Mouse (Mus musculus): ENCODE measurements around the gene Lgr4. TPM values are rescaled to one million over a fixed set of nuclear protein-coding genes. Genes with fewer than 3 reads are reported as not detected.

Lgr4 gene
- polyA plus RNA-seq, 1 experiment = 6.7 TPM

DNA sequence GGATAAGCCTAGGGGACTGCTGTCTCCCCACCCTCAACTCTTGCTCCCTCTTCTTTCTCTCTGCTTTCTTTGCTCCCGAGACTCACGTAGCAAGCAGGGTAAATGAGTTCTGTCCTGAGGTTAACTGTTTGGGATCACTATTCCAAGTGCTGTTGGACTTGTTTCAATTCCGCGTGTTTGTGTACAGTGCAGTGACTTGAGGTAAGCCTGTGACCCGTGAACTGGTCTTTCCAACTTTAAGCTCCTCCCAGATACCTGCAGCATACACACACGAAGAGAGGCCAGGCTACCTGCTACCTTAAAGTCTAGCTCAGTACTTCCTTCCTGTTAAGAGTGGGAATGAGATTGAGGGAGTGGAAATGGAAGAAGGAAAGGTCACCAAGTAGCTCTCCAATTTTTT, 66.0 kb downstream of the Lgr4 start:
- TF ChIP-seq MYOG (IDR thresholded peaks at IDR 0.05; ENCODE audit: control insufficient read depth, extremely low read depth, insufficient read length) = no peak
- no peak for TF ChIP-seq FOSL1 (IDR thresholded peaks at IDR 0.05; ENCODE audit: insufficient read depth, low read length, poor library complexity, severe bottlenecking)
- no peak for TF ChIP-seq MYOD1 (IDR thresholded peaks at IDR 0.05; ENCODE audit: control insufficient read depth, insufficient read length, low read depth)
- TF ChIP-seq CEBPB (IDR thresholded peaks at IDR 0.05; ENCODE audit: low read depth) = no peak
- no peak for TF ChIP-seq USF1 (IDR thresholded peaks at IDR 0.05; ENCODE audit: low read depth)
- TF ChIP-seq MAX (IDR thresholded peaks at IDR 0.05) = no peak
- TF ChIP-seq CTCF (IDR thresholded peaks at IDR 0.05; ENCODE audit: control insufficient read depth, insufficient read depth, insufficient read length) = no peak
- Histone ChIP-seq H3K79me2 (ENCODE audit: control insufficient read depth, insufficient read depth) (peaks cover 6% of the 10 kb centered on the region), H3K36me3 (ENCODE audit: control insufficient read depth, insufficient read depth) (no peaks in the 10 kb centered on the region), H3ac (ENCODE audit: control insufficient read depth, insufficient read length, low read depth) (no peak overlapping the region), H3K27me3 (ENCODE audit: control insufficient read depth, insufficient read depth, insufficient read length) (no peaks in the 10 kb centered on the region), H3K4me3 (ENCODE audit: insufficient read depth, poor library complexity, severe bottlenecking) (no peak overlapping the region), H3K79me3 (ENCODE audit: low read depth) (peaks cover 1% of the 10 kb centered on the region)

DNA sequence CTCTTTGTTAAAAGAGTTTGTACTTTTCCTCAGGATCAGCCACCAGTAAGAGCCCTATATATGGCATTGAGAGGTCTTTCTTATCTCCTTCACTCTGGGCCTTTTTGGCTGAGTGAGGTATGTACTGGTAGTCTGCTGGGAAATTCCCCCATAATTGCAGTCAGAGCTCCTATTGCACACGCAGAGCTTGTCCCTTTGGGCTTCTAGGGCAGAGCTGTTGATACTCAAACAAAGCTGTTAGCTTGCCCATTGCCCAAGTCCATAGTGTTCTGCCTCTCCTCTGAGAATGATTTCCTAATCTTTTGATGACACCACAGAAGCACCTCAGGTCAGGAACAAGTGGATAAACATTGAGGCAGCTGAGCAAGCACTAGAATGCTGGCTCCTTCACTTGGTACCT, 67.5 kb downstream of the Lgr4 start:
- H3K4me3 ChIP-seq (ENCODE audit: insufficient read depth, poor library complexity, severe bottlenecking) = no peak overlapping the region
- no peaks in the 10 kb centered on the region for H3K36me3 ChIP-seq (ENCODE audit: control insufficient read depth, insufficient read depth)
- peaks cover 1% of the 10 kb centered on the region for H3K79me3 ChIP-seq (ENCODE audit: low read depth)
- TF ChIP-seq CTCF (IDR thresholded peaks at IDR 0.05; ENCODE audit: control insufficient read depth, insufficient read depth, insufficient read length) (no peak), CEBPB (IDR thresholded peaks at IDR 0.05; ENCODE audit: low read depth) (no peak), MYOD1 (IDR thresholded peaks at IDR 0.05; ENCODE audit: control insufficient read depth, insufficient read length, low read depth) (no peak), FOSL1 (IDR thresholded peaks at IDR 0.05; ENCODE audit: insufficient read depth, low read length, poor library complexity, severe bottlenecking) (no peak), MYOG (IDR thresholded peaks at IDR 0.05; ENCODE audit: control insufficient read depth, extremely low read depth, insufficient read length) (no peak), MAX (IDR thresholded peaks at IDR 0.05) (no peak), USF1 (IDR thresholded peaks at IDR 0.05; ENCODE audit: low read depth) (no peak)
- H3ac ChIP-seq (ENCODE audit: control insufficient read depth, insufficient read length, low read depth) = no peak overlapping the region
- no peaks in the 10 kb centered on the region for H3K27me3 ChIP-seq (ENCODE audit: control insufficient read depth, insufficient read depth, insufficient read length)
- peaks cover 6% of the 10 kb centered on the region for H3K79me2 ChIP-seq (ENCODE audit: control insufficient read depth, insufficient read depth)

DNA sequence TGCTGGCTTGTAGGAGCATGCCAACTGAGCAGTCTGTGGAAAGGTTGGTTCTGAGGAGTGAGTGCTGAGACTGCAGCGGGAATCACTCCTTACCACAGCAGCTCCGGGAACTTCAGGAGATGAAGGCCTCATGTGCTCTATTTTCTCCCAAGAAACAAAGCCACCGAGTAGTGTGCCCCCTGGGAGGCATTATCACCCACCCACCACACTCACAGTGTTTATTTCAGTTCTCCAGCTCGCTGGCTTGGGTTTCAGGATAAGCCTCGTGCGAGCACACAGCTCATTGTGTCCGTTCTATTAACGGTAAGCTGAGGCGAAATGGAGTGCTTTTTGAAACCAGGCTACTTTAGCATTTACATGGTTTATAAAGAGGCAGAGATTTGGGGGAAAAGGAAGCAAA, 68.1 kb downstream of the Lgr4 start:
- Histone ChIP-seq H3K36me3 (ENCODE audit: control insufficient read depth, insufficient read depth) (no peaks in the 10 kb centered on the region), H3K79me2 (ENCODE audit: control insufficient read depth, insufficient read depth) (peaks cover 1% of the 10 kb centered on the region), H3K27me3 (ENCODE audit: control insufficient read depth, insufficient read depth, insufficient read length) (no peaks in the 10 kb centered on the region), H3ac (ENCODE audit: control insufficient read depth, insufficient read length, low read depth) (no peak overlapping the region), H3K4me3 (ENCODE audit: insufficient read depth, poor library complexity, severe bottlenecking) (no peak overlapping the region), H3K79me3 (ENCODE audit: low read depth) (no peaks in the 10 kb centered on the region)
- no peak for TF ChIP-seq MYOD1 (IDR thresholded peaks at IDR 0.05; ENCODE audit: control insufficient read depth, insufficient read length, low read depth)
- TF ChIP-seq CTCF (IDR thresholded peaks at IDR 0.05; ENCODE audit: control insufficient read depth, insufficient read depth, insufficient read length) = no peak
- no peak for TF ChIP-seq FOSL1 (IDR thresholded peaks at IDR 0.05; ENCODE audit: insufficient read depth, low read length, poor library complexity, severe bottlenecking)
- TF ChIP-seq CEBPB (IDR thresholded peaks at IDR 0.05; ENCODE audit: low read depth) = no peak
- no peak for TF ChIP-seq MYOG (IDR thresholded peaks at IDR 0.05; ENCODE audit: control insufficient read depth, extremely low read depth, insufficient read length)
- TF ChIP-seq USF1 (IDR thresholded peaks at IDR 0.05; ENCODE audit: low read depth) = no peak
- TF ChIP-seq MAX (IDR thresholded peaks at IDR 0.05) = no peak

DNA sequence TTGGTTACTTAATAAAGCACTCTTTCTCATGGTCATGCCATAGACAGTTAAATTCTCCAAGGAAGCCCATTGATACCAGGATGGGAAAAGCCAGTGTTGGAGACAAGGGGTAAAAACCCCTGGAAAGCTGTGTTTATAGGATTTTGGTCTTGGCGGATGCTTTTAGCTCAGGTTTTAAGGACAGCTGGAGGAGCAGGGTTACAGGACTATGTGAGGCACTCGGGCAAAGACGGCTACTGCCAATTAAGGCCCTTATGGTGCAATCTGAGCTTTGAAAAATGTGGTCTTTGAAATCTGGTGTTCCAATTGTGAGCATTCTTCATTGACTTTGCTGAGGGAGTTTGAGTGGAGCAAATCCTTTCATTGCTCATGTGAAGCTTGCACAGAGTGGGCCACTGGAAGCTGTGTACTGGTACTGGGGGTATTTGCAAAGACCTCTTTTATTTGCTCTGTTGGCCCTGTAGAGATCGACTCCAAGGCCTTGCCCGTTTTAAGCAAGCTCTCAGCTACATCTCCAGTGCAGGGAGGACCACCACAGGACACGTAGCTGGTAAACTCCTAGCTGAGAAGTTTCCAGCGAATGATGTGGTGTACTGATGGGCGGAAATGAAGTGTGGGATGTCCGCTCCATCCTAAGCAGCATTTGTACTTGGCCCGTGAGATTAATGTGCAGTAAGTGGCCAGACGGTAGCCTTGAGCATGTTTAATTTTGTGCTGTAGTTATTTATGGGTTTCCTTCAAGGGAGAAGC, 68.8 kb downstream of the Lgr4 start:
- no peaks in the 10 kb centered on the region for H3K36me3 ChIP-seq (ENCODE audit: control insufficient read depth, insufficient read depth)
- no peak overlapping the region for H3ac ChIP-seq (ENCODE audit: control insufficient read depth, insufficient read length, low read depth)
- no peaks in the 10 kb centered on the region for H3K27me3 ChIP-seq (ENCODE audit: control insufficient read depth, insufficient read depth, insufficient read length)
- H3K4me3 ChIP-seq (ENCODE audit: insufficient read depth, poor library complexity, severe bottlenecking) = no peak overlapping the region
- TF ChIP-seq MAX (IDR thresholded peaks at IDR 0.05) (no peak), USF1 (IDR thresholded peaks at IDR 0.05; ENCODE audit: low read depth) (no peak), MYOG (IDR thresholded peaks at IDR 0.05; ENCODE audit: control insufficient read depth, extremely low read depth, insufficient read length) (no peak), CTCF (IDR thresholded peaks at IDR 0.05; ENCODE audit: control insufficient read depth, insufficient read depth, insufficient read length) (no peak), MYOD1 (IDR thresholded peaks at IDR 0.05; ENCODE audit: control insufficient read depth, insufficient read length, low read depth) (no peak), CEBPB (IDR thresholded peaks at IDR 0.05; ENCODE audit: low read depth) (no peak), FOSL1 (IDR thresholded peaks at IDR 0.05; ENCODE audit: insufficient read depth, low read length, poor library complexity, severe bottlenecking) (no peak)
- H3K79me2 ChIP-seq (ENCODE audit: control insufficient read depth, insufficient read depth) = no peaks in the 10 kb centered on the region
- no peaks in the 10 kb centered on the region for H3K79me3 ChIP-seq (ENCODE audit: low read depth)

DNA sequence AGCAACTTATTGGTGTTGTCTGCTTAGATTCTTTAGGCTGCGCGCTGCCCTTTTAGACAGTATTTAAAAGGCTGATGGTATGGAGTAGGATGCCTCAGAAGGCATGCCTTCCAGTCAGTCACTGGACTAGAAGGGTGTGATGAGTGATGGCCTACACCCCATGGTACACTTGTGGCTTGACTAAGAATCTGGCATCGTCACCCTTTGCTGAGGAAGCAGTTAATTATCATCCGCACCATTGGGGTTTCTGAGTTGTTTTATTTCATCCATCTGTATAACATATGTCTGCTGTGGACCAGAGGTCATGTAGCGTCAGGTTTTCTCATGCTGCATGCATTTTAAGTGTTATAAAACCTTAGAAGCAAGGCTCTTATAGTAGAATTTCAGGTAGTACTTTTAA, 70.5 kb downstream of the Lgr4 start:
- no peaks in the 10 kb centered on the region for H3K79me3 ChIP-seq (ENCODE audit: low read depth)
- no peak overlapping the region for H3K4me3 ChIP-seq (ENCODE audit: insufficient read depth, poor library complexity, severe bottlenecking)
- no peak overlapping the region for H3ac ChIP-seq (ENCODE audit: control insufficient read depth, insufficient read length, low read depth)
- TF ChIP-seq CTCF (IDR thresholded peaks at IDR 0.05; ENCODE audit: control insufficient read depth, insufficient read depth, insufficient read length) = no peak
- no peak for TF ChIP-seq USF1 (IDR thresholded peaks at IDR 0.05; ENCODE audit: low read depth)
- TF ChIP-seq CEBPB (IDR thresholded peaks at IDR 0.05; ENCODE audit: low read depth) = no peak
- TF ChIP-seq MYOG (IDR thresholded peaks at IDR 0.05; ENCODE audit: control insufficient read depth, extremely low read depth, insufficient read length) = no peak
- no peak for TF ChIP-seq MAX (IDR thresholded peaks at IDR 0.05)
- no peak for TF ChIP-seq FOSL1 (IDR thresholded peaks at IDR 0.05; ENCODE audit: insufficient read depth, low read length, poor library complexity, severe bottlenecking)
- TF ChIP-seq MYOD1 (IDR thresholded peaks at IDR 0.05; ENCODE audit: control insufficient read depth, insufficient read length, low read depth) = no peak
- H3K36me3 ChIP-seq (ENCODE audit: control insufficient read depth, insufficient read depth) = no peaks in the 10 kb centered on the region
- H3K79me2 ChIP-seq (ENCODE audit: control insufficient read depth, insufficient read depth) = no peaks in the 10 kb centered on the region
- H3K27me3 ChIP-seq (ENCODE audit: control insufficient read depth, insufficient read depth, insufficient read length) = no peaks in the 10 kb centered on the region
